In genomic region chr1:40504548-40504947, GRCm38 (mm10) we compare ENCODE assay signal across 27 mouse cellular contexts. TPM values are rescaled to one million over a fixed set of nuclear protein-coding genes. Genes with fewer than 3 reads are reported as not detected.
"Had no signal": no experiment of that assay in that cellular context is flagged by ENCODE, and none has a peak within 500 bp of the region (broad histone marks: within the 10 kb centered on the region; RNA-seq: fewer than 3 reads in every experiment).

No protein-coding gene starts in this region.

- H3K4me3 ChIP-seq: limb, embryonic 10.5 days; limb, embryonic 13.5 days; liver, embryonic 12.5 days; liver, embryonic 15.5 days; lung, embryonic 15.5 days; megakaryocyte, embryonic 14.5 days; midbrain, embryonic 10.5 days; midbrain, embryonic 13.5 days; neural tube, embryonic 13.5 days; stomach, embryonic 15.5 days had no signal

- H3K27ac ChIP-seq: limb, embryonic 10.5 days; limb, embryonic 13.5 days; liver, embryonic 12.5 days; liver, embryonic 15.5 days; lung, embryonic 15.5 days; midbrain, embryonic 10.5 days; midbrain, embryonic 13.5 days; neural tube, embryonic 13.5 days; stomach, embryonic 15.5 days had no signal

- ATAC-seq: liver, embryonic 12.5 days; midbrain, embryonic 13.5 days had no signal

- H3K4me1 ChIP-seq: limb, embryonic 10.5 days; limb, embryonic 13.5 days; liver, embryonic 12.5 days; liver, embryonic 15.5 days; lung, embryonic 15.5 days; midbrain, embryonic 10.5 days; midbrain, embryonic 13.5 days; neural tube, embryonic 13.5 days; stomach, embryonic 15.5 days had no signal

- H3K27me3 ChIP-seq: limb, embryonic 13.5 days; liver, embryonic 12.5 days; liver, embryonic 15.5 days; lung, embryonic 15.5 days; megakaryocyte, embryonic 14.5 days; midbrain, embryonic 13.5 days; neural tube, embryonic 13.5 days; stomach, embryonic 15.5 days had no signal

- DNase-seq: kidney, adult 11 months; kidney, adult 9 months; kidney, postnatal 14 days; kidney, postnatal 4 days; liver; lung, adult 18-20 months; lung, postnatal 10 days; lung, postnatal 36 days; retina, postnatal 1 day; right cerebral cortex, postnatal 25 days; spleen, adult 18-20 months; thymus, postnatal 36 days had no signal

RNA-seq across cellular contexts. Expression of gene Il18rap, which starts 10.6 kb away (rescaled TPM):
- total RNA-seq: left cerebral cortex, postnatal 25 days had no signal

RNA-seq across cellular contexts. Expression of gene Il18r1, which starts 39.2 kb away (rescaled TPM):
- total RNA-seq: layer of hippocampus, adult 18-20 months; layer of hippocampus, postnatal 25 days; left cerebral cortex, adult 18-20 months; left cerebral cortex, postnatal 25 days; midbrain, postnatal 0 days had no signal
- polyA plus RNA-seq: limb, embryonic 10.5 days; liver, embryonic 12.5 days; midbrain, embryonic 10.5 days; midbrain, embryonic 13.5 days; neural tube, embryonic 13.5 days had no signal
